Mouse (Mus musculus): ENCODE measurements around the gene Tubb2b. TPM values are rescaled to one million over a fixed set of nuclear protein-coding genes. Genes with fewer than 3 reads are reported as not detected.
"Not testable (repeated sequence)": the region's sequence is repeated elsewhere in the genome, so short reads cannot be mapped to it uniquely, and the experiment has no call there.

The Tubb2b gene
- polyA plus RNA-seq, 1 experiment from 2014 or later, result 36.6 TPM

- Histone ChIP-seq H3K4me1 (peaks cover 6% of the 10 kb centered on the region), H3K4me3 (replicated peaks) (no peak overlapping the region), H3K9ac (no peak overlapping the region), H3K27ac (no peak overlapping the region), H3K27me3 (no peaks in the 10 kb centered on the region), H3K9me3 (replicated peaks) (no peaks in the 10 kb centered on the region), H3K4me2 (no peak overlapping the region), H3K36me3 (no peaks in the 10 kb centered on the region)
- WGBS, result 92% methylated on average over 10 of the region's 10 CpGs
- no peak for ATAC-seq (replicated peaks; ENCODE audit: low FRiP score)
Measured at GRCm38 (mm10) chr13:34101247-34101646, 29.0 kb downstream of the Tubb2b start.

GRCm38 (mm10) chr13:34100733-34101132 is 29.5 kb downstream of the Tubb2b start:
- H3K9ac ChIP-seq, result no peak overlapping the region
- WGBS, result 86% methylated on average over 3 of the region's 3 CpGs
- H3K27ac ChIP-seq, result no peak overlapping the region
- ATAC-seq (replicated peaks; ENCODE audit: low FRiP score), result no peak
- H3K27me3 ChIP-seq, result no peaks in the 10 kb centered on the region
- H3K4me2 ChIP-seq, result no peak overlapping the region
- H3K4me1 ChIP-seq, result peaks cover 10% of the 10 kb centered on the region
- no peak overlapping the region for H3K4me3 ChIP-seq (replicated peaks)
- H3K9me3 ChIP-seq (replicated peaks), result no peaks in the 10 kb centered on the region
- no peaks in the 10 kb centered on the region for H3K36me3 ChIP-seq

GRCm38 (mm10) chr13:34097086-34097485 is 33.2 kb downstream of the Tubb2b start:
- Histone ChIP-seq H3K4me1 (peaks cover 10% of the 10 kb centered on the region), H3K36me3 (no peaks in the 10 kb centered on the region), H3K4me2 (no peak overlapping the region), H3K4me3 (replicated peaks) (no peak overlapping the region), H3K9me3 (replicated peaks) (no peaks in the 10 kb centered on the region), H3K27ac (0 out of 2 replicates have a peak overlapping the region, but pooled peaks have one; percentile 9), H3K9ac (no peak overlapping the region), H3K27me3 (no peaks in the 10 kb centered on the region)
- ATAC-seq (replicated peaks; ENCODE audit: low FRiP score), result no peak
- WGBS, result 85% methylated on average over 3 of the region's 3 CpGs

GRCm38 (mm10) chr13:34096455-34096854 is 33.8 kb downstream of the Tubb2b start:
- Histone ChIP-seq H3K4me1 (peaks cover 10% of the 10 kb centered on the region), H3K36me3 (no peaks in the 10 kb centered on the region), H3K9me3 (replicated peaks) (no peaks in the 10 kb centered on the region), H3K27me3 (no peaks in the 10 kb centered on the region), H3K4me2 (no peak overlapping the region), H3K4me3 (replicated peaks) (no peak overlapping the region), H3K27ac (peak overlapping the region; percentile 54; the same call in 1 of the 2 replicates), H3K9ac (no peak overlapping the region)
- no peak for ATAC-seq (replicated peaks; ENCODE audit: low FRiP score)
- WGBS, result 58% methylated on average over 4 of the region's 4 CpGs

- Histone ChIP-seq H3K4me3 (replicated peaks) (no peak overlapping the region), H3K27ac (peak overlapping the region; percentile 54; the same call in 1 of the 2 replicates), H3K4me1 (peaks cover 10% of the 10 kb centered on the region), H3K27me3 (no peaks in the 10 kb centered on the region), H3K4me2 (no peak overlapping the region), H3K9ac (no peak overlapping the region), H3K36me3 (no peaks in the 10 kb centered on the region), H3K9me3 (replicated peaks) (no peaks in the 10 kb centered on the region)
- ATAC-seq (replicated peaks; ENCODE audit: low FRiP score), result no peak
- 62% methylated on average over 7 of the region's 7 CpGs for WGBS
Measured at GRCm38 (mm10) chr13:34095542-34096435, 34.5 kb downstream of the Tubb2b start.

GRCm38 (mm10) chr13:34089358-34089757 is 40.9 kb downstream of the Tubb2b start:
- ATAC-seq (replicated peaks; ENCODE audit: low FRiP score), result no peak
- peak overlapping the region; percentile 23; the same call in 1 of the 2 replicates for H3K27ac ChIP-seq

GRCm38 (mm10) chr13:34088871-34089288 is 41.4 kb downstream of the Tubb2b start:
- no peak for ATAC-seq (replicated peaks; ENCODE audit: low FRiP score)
- no peak overlapping the region for H3K4me2 ChIP-seq
- 72% methylated on average over 7 of the region's 7 CpGs for WGBS

More at GRCm38 (mm10) chr13:34089358-34089757, 40.9 kb downstream of the Tubb2b start:
- no peak overlapping the region for H3K4me3 ChIP-seq (replicated peaks)
- WGBS, result 70% methylated on average over 3 of the region's 3 CpGs
- peaks cover 5% of the 10 kb centered on the region; the same call in 1 of the 2 replicates for H3K4me1 ChIP-seq
- H3K27me3 ChIP-seq, result no peaks in the 10 kb centered on the region
- no peaks in the 10 kb centered on the region for H3K9me3 ChIP-seq (replicated peaks)
- no peaks in the 10 kb centered on the region for H3K36me3 ChIP-seq
- H3K4me2 ChIP-seq, result no peak overlapping the region
- H3K9ac ChIP-seq, result no peak overlapping the region

GRCm38 (mm10) chr13:34088201-34088649 is 42.0 kb downstream of the Tubb2b start:
- not testable (repeated sequence) for H3K27ac ChIP-seq; H3K9me3 ChIP-seq (replicated peaks); H3K4me2 ChIP-seq; H3K4me1 ChIP-seq; H3K4me3 ChIP-seq (replicated peaks); H3K9ac ChIP-seq; H3K36me3 ChIP-seq; ATAC-seq (replicated peaks; ENCODE audit: low FRiP score); H3K27me3 ChIP-seq
- 42% methylated on average over 5 of the region's 5 CpGs for WGBS

More at GRCm38 (mm10) chr13:34088871-34089288, 41.4 kb downstream of the Tubb2b start:
- Histone ChIP-seq H3K27me3 (no peaks in the 10 kb centered on the region), H3K9me3 (replicated peaks) (no peaks in the 10 kb centered on the region), H3K27ac (peak overlapping the region; percentile 23; the same call in 1 of the 2 replicates), H3K36me3 (no peaks in the 10 kb centered on the region), H3K4me1 (peaks cover 5% of the 10 kb centered on the region; the same call in 1 of the 2 replicates), H3K4me3 (replicated peaks) (no peak overlapping the region), H3K9ac (no peak overlapping the region)

GRCm38 (mm10) chr13:34087052-34087812 is 43.0 kb downstream of the Tubb2b start:
- H3K36me3 ChIP-seq, result no peaks in the 10 kb centered on the region
- ATAC-seq (replicated peaks; ENCODE audit: low FRiP score), result no peak
- H3K9me3 ChIP-seq (replicated peaks), result no peaks in the 10 kb centered on the region
- no peak overlapping the region for H3K27ac ChIP-seq
- H3K9ac ChIP-seq, result no peak overlapping the region
- H3K27me3 ChIP-seq, result no peaks in the 10 kb centered on the region
- no peak overlapping the region for H3K4me2 ChIP-seq
- 54% methylated on average over 7 of the region's 7 CpGs for WGBS
- no peak overlapping the region for H3K4me3 ChIP-seq (replicated peaks)
- H3K4me1 ChIP-seq, result peaks cover 5% of the 10 kb centered on the region; the same call in 1 of the 2 replicates

GRCm38 (mm10) chr13:34084026-34084750 is 46.1 kb downstream of the Tubb2b start:
- no peaks in the 10 kb centered on the region for H3K9me3 ChIP-seq (replicated peaks)
- ATAC-seq (replicated peaks; ENCODE audit: low FRiP score), result no peak
- 0 out of 2 replicates have a peak, but pooled peaks cover 2% of the 10 kb centered on the region for H3K27me3 ChIP-seq
- H3K9ac ChIP-seq, result no peak overlapping the region
- WGBS, result 68% methylated on average over 9 of the region's 9 CpGs
- no peak overlapping the region for H3K4me2 ChIP-seq
- H3K4me1 ChIP-seq, result peaks cover 5% of the 10 kb centered on the region; the same call in 1 of the 2 replicates
- H3K36me3 ChIP-seq, result no peaks in the 10 kb centered on the region
- H3K4me3 ChIP-seq (replicated peaks), result no peak overlapping the region
- no peak overlapping the region for H3K27ac ChIP-seq

- no peak overlapping the region for H3K4me2 ChIP-seq
- 78% methylated on average over 4 of the region's 4 CpGs for WGBS
Measured at GRCm38 (mm10) chr13:34081926-34082325, 48.3 kb downstream of the Tubb2b start.

More at GRCm38 (mm10) chr13:34081926-34082325, 48.3 kb downstream of the Tubb2b start:
- Histone ChIP-seq H3K4me1 (peaks cover 13% of the 10 kb centered on the region), H3K27me3 (0 out of 2 replicates have a peak, but pooled peaks cover 5% of the 10 kb centered on the region), H3K27ac (no peak overlapping the region), H3K4me3 (replicated peaks) (no peak overlapping the region), H3K9me3 (replicated peaks) (no peaks in the 10 kb centered on the region), H3K36me3 (no peaks in the 10 kb centered on the region), H3K9ac (no peak overlapping the region)
- ATAC-seq (replicated peaks; ENCODE audit: low FRiP score), result no peak
